Mouse (Mus musculus): ENCODE results near the gene Olfr681. TPM values are rescaled to one million over a fixed set of nuclear protein-coding genes. Genes with fewer than 3 reads are reported as not detected.

The Olfr681 gene
- polyA plus RNA-seq (2021; fragmentation: Nextera tagmentation), result not detected in 2 replicates
- long read RNA-seq, experiment 1, result 0 reads
- long read RNA-seq, experiment 2, result 0 reads

DNA sequence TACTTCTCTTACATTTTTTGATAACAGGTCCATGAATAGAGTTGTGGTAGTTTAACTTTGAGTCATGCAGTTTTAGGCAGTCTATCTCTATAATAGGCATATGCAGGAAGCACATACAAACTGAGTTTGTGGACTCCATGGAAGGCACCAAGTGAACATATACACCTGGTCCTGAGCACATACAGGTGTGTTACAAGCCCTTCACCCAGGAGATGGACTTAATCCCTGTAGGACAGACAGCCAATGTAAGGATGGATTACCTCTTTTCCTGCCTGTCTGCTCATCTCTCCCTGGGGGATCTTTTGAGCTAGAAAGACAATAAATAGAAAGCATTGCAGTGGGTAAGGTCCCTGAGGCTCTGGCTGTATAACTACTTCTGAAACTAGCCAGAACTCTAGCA is at the start of gene Olfr681:
Gene Olfr681 (plus strand): TSS at position 301 of the 400 bp plus-strand sequence.

DNA sequence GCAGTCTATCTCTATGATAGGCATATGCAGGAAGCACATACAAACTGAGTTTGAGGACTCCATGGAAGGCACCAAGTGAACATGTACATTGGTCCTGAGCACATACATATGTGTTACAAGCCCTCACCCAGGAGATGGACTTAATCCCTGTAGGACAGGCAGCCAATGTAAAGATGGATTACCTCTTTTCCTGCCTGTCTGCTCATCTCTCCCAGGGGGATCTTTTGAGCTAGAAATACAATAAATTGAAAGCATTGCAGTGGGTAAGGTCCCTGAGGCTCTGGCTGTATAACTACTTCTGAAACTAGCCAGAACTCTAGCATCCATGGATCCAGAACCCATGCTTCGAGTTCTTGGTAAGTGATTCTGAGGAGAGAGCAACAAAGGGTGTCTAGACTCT is 35.7 kb upstream of the Olfr681 start, which contains the start of gene Olfr679:
Gene Olfr679 (plus strand): TSS at position 301 of the 400 bp plus-strand sequence.

DNA sequence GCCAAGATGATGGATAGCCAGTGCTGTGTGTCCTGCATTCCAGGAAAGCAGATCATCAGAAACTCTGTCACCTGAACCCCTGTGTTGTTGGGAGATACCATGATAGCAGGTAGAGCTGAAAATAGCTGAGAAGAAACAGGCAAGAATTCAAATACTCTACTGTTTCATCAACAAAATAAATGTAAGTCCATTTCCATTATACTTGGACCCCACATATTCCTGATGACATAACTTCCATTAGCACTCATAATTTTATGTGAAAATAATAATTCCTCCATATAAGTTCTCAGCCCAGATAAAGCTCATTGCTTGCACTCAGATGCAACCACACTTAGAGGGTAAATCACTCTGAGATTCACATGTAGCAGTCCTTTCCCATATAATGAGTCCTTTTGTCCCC is 23.9 kb upstream of the Olfr681 start, which contains the start of gene Olfr680-ps1:
Gene Olfr680-ps1 (minus strand): TSS at position 101 of the 400 bp plus-strand sequence.

DNA sequence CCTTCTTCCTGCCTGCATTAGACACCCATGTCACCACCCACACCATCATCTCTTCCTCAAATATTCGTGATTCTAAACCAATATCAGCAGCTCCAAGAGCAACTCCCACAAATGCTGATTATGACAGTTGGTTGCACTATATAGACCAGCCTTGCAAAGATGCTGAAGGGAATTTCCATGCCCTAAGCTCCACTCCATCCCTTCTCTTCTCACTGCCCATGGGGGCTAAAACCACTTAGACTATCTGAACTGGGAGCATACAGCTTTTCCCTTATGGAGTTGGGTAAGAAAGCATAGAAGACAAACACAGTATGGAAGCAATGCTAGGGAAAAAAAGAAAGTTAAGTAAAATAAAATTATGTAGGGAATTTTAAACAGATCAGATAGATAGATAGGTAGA is 30.3 kb downstream of the Olfr681 start, which contains the start of gene Olfr683:
Gene Olfr683 (minus strand): TSS at position 101 of the 400 bp plus-strand sequence.

DNA sequence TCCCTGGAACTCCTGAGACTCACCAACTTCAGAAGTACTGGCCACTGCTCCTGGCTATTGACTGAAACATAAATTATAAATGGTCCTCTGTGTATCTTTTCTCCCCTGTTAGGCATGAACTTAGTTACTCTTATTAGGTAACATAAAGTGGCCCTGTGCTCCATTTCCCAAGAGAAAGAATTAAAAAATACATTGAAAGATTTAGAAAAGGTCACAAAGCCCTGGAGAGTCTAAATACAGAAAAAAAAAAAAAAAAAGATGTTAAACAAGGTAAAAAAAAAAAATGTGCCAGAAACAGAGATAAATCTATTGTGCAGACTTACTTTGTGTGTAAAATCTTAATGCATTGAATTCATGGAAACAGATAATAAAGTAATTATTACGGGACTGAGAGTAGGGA is 46.9 kb downstream of the Olfr681 start, which contains the start of gene Olfr684:
Gene Olfr684 (minus strand): TSS at position 101 of the 400 bp plus-strand sequence.

Other genes starting within 250 kb of the Olfr681 start
- not detected in 2 replicates for gene Olfr665, start 238.8 kb upstream of the Olfr681 start, polyA plus RNA-seq (2021; fragmentation: Nextera tagmentation)
- not detected in 2 replicates for gene Olfr666, start 220.9 kb upstream of the Olfr681 start, polyA plus RNA-seq (2021; fragmentation: Nextera tagmentation)
- gene Olfr667, start 195.4 kb upstream of the Olfr681 start, polyA plus RNA-seq (2021; fragmentation: Nextera tagmentation), result not detected in 2 replicates
- gene Olfr668, start 188.8 kb upstream of the Olfr681 start, polyA plus RNA-seq (2021; fragmentation: Nextera tagmentation), result not detected in 2 replicates
- not detected in 2 replicates for gene Olfr669, start 182.6 kb upstream of the Olfr681 start, polyA plus RNA-seq (2021; fragmentation: Nextera tagmentation)
- gene Olfr670, start 154.2 kb upstream of the Olfr681 start, polyA plus RNA-seq (2021; fragmentation: Nextera tagmentation), result not detected in 2 replicates
- not detected in 2 replicates for gene Olfr671, start 137.7 kb upstream of the Olfr681 start, polyA plus RNA-seq (2021; fragmentation: Nextera tagmentation)
- gene Olfr672, start 114.8 kb upstream of the Olfr681 start, polyA plus RNA-seq (2021; fragmentation: Nextera tagmentation), result not detected in 2 replicates
- not detected in 2 replicates for gene Olfr675, start 88.4 kb upstream of the Olfr681 start, polyA plus RNA-seq (2021; fragmentation: Nextera tagmentation)
- not detected in 2 replicates for gene Olfr676, start 84.1 kb upstream of the Olfr681 start, polyA plus RNA-seq (2021; fragmentation: Nextera tagmentation)
- not detected in 2 replicates for gene Olfr677, start 65.5 kb upstream of the Olfr681 start, polyA plus RNA-seq (2021; fragmentation: Nextera tagmentation)
- gene Olfr678, start 52.4 kb upstream of the Olfr681 start, polyA plus RNA-seq (2021; fragmentation: Nextera tagmentation), result not detected in 2 replicates
- not detected in 2 replicates for gene Olfr679, start 35.6 kb upstream of the Olfr681 start, polyA plus RNA-seq (2021; fragmentation: Nextera tagmentation)
- gene Olfr680-ps1, start 24.0 kb upstream of the Olfr681 start, polyA plus RNA-seq (2021; fragmentation: Nextera tagmentation), result not detected in 2 replicates
- gene Olfr683, start 30.2 kb downstream of the Olfr681 start, polyA plus RNA-seq (2021; fragmentation: Nextera tagmentation), result not detected in 2 replicates
- gene Olfr684, start 46.8 kb downstream of the Olfr681 start, polyA plus RNA-seq (2021; fragmentation: Nextera tagmentation), result not detected in 2 replicates
- gene Olfr685, start 69.2 kb downstream of the Olfr681 start, polyA plus RNA-seq (2021; fragmentation: Nextera tagmentation), result not detected in 2 replicates
- not detected in 2 replicates for gene Olfr686, start 90.6 kb downstream of the Olfr681 start, polyA plus RNA-seq (2021; fragmentation: Nextera tagmentation)
- not detected in 2 replicates for gene Olfr688, start 171.3 kb downstream of the Olfr681 start, polyA plus RNA-seq (2021; fragmentation: Nextera tagmentation)
- not detected in 2 replicates for gene Olfr689, start 194.3 kb downstream of the Olfr681 start, polyA plus RNA-seq (2021; fragmentation: Nextera tagmentation)
- not detected in 2 replicates for gene Olfr690, start 217.3 kb downstream of the Olfr681 start, polyA plus RNA-seq (2021; fragmentation: Nextera tagmentation)
- gene Olfr691, start 225.4 kb downstream of the Olfr681 start, polyA plus RNA-seq (2021; fragmentation: Nextera tagmentation), result not detected in 2 replicates